Mouse (Mus musculus): ENCODE data around the gene Tyw5. TPM values are rescaled to one million over a fixed set of nuclear protein-coding genes. Genes with fewer than 3 reads are reported as not detected.
A peak's percentile ranks its signal among the peaks of the same experiment; 100 is the strongest.

Tyw5 gene
- total and polyA plus RNA-seq, 3 experiments = 1.5 to 94.2 (median 65.2) TPM

DNA sequence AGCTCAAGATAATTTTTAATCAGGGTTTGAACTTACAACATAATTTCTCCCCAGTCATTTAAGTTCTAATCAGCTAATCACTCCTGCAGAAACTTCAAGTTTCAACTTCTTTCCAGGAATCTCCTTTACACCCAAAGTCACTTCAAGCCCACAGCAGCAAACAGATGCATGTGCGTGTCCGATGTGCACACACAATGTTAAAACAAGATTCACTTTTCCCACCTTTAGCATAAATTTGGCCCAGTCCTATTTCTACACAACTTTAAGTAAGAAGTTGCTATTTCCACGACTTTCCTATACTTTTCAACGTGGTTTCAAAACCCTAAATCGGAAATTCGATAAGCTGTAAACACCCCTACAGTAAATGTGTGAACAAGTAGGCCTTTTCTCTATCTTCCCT is 30.1 kb downstream of the Tyw5 start:
- Histone ChIP-seq H3K4me3 (ENCODE audit: low read depth, low read length) (peak overlapping the region; percentile 95), H3K27me3 (ENCODE audit: insufficient read depth, low read length) (no peaks in the 10 kb centered on the region), H3K4me1 (ENCODE audit: insufficient read depth, low read depth, low read length) (peaks cover 37% of the 10 kb centered on the region), H3K36me3 (replicated peaks) (peaks cover 36% of the 10 kb centered on the region), H3K9me3 (replicated peaks) (no peaks in the 10 kb centered on the region; the same call in 1 of the 2 replicates)
- ATAC-seq (ENCODE audit: extremely low read depth, insufficient number of reproducible peaks, low FRiP score, poor library complexity, severe bottlenecking) = no peak
- TF ChIP-seq GATA2 (IDR thresholded peaks at IDR 0.05; ENCODE audit: borderline replicate concordance, low read depth, low read length) = no peak
- TF ChIP-seq GATA1 (IDR thresholded peaks at IDR 0.05; ENCODE audit: borderline replicate concordance, low read length) = no peak
- TF ChIP-seq TAL1 (conservative IDR thresholded peaks at IDR 0.05; ENCODE audit: low read depth, low read length) = no peak
- TF ChIP-seq CTCF (IDR thresholded peaks at IDR 0.05; ENCODE audit: low read depth, low read length) = no peak
- TF ChIP-seq POLR2AphosphoS5 (IDR thresholded peaks at IDR 0.05; ENCODE audit: insufficient replicate concordance, low read depth, low read length) = no peak
- peak; percentile 15 for DNase-seq (ENCODE audit: low spot score)

DNA sequence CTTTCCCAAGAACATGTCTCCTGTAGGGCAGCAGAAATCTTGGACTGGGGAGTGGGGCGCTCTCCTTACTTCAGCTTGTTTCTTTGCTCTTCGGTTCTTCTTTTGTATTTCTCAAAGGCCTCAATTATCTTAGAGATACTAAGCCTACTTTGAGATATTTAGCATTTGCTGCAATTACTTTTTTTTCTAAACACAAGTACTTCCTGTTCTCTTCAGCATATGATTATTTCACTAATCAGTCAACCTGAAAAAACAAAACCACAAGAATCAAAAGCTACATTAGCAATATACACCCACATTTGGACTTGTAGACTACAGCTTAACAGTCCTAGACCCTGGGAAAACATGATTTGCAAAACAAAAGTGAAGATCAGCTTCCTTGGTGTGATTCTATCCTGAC is 31.6 kb downstream of the Tyw5 start:
- DNase-seq (ENCODE audit: low spot score) (peak; percentile 20), ATAC-seq (ENCODE audit: extremely low read depth, insufficient number of reproducible peaks, low FRiP score, poor library complexity, severe bottlenecking) (no peak)
- no peaks in the 10 kb centered on the region; the same call in 1 of the 2 replicates for H3K9me3 ChIP-seq (replicated peaks)
- H3K36me3 ChIP-seq (replicated peaks) = peaks cover 29% of the 10 kb centered on the region
- H3K4me1 ChIP-seq (ENCODE audit: insufficient read depth, low read depth, low read length) = peaks cover 37% of the 10 kb centered on the region
- no peaks in the 10 kb centered on the region for H3K27me3 ChIP-seq (ENCODE audit: insufficient read depth, low read length)
- H3K4me3 ChIP-seq (ENCODE audit: low read depth, low read length) = no peak overlapping the region
- no peak for TF ChIP-seq CTCF (IDR thresholded peaks at IDR 0.05; ENCODE audit: low read depth, low read length)
- TF ChIP-seq TAL1 (conservative IDR thresholded peaks at IDR 0.05; ENCODE audit: low read depth, low read length) = no peak
- TF ChIP-seq GATA1 (IDR thresholded peaks at IDR 0.05; ENCODE audit: borderline replicate concordance, low read length) = no peak
- no peak for TF ChIP-seq GATA2 (IDR thresholded peaks at IDR 0.05; ENCODE audit: borderline replicate concordance, low read depth, low read length)
- no peak for TF ChIP-seq POLR2AphosphoS5 (IDR thresholded peaks at IDR 0.05; ENCODE audit: insufficient replicate concordance, low read depth, low read length)

DNA sequence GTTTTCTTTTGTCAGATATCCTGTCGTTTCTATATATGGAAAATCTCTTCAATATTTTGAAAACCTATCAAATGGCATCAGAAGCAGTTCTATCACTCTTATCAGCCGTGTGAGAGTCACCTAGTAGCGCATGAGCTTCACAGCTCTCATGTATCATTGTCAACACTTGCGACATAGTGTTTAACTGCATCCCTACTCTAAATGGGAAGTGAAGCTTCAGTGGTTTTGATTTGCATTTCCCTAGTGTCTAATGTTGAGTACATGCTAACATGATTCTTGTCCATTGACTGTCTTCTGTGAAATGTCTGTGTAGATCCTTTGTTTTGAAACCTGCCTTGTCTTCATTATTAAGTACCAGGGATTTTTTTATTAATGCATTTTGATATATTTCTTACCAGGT is 36.5 kb downstream of the Tyw5 start:
- peaks cover 18% of the 10 kb centered on the region for H3K36me3 ChIP-seq (replicated peaks)
- H3K27me3 ChIP-seq (ENCODE audit: insufficient read depth, low read length) = no peaks in the 10 kb centered on the region
- DNase-seq (ENCODE audit: low spot score) = no peak
- no peak overlapping the region for H3K4me3 ChIP-seq (ENCODE audit: low read depth, low read length)
- H3K4me1 ChIP-seq (ENCODE audit: insufficient read depth, low read depth, low read length) = peaks cover 8% of the 10 kb centered on the region
- H3K9me3 ChIP-seq (replicated peaks) = no peaks in the 10 kb centered on the region; the same call in 1 of the 2 replicates
- no peak for ATAC-seq (ENCODE audit: extremely low read depth, insufficient number of reproducible peaks, low FRiP score, poor library complexity, severe bottlenecking)
- TF ChIP-seq POLR2AphosphoS5 (IDR thresholded peaks at IDR 0.05; ENCODE audit: insufficient replicate concordance, low read depth, low read length) (no peak), TAL1 (conservative IDR thresholded peaks at IDR 0.05; ENCODE audit: low read depth, low read length) (no peak), GATA1 (IDR thresholded peaks at IDR 0.05; ENCODE audit: borderline replicate concordance, low read length) (no peak), GATA2 (IDR thresholded peaks at IDR 0.05; ENCODE audit: borderline replicate concordance, low read depth, low read length) (no peak), CTCF (IDR thresholded peaks at IDR 0.05; ENCODE audit: low read depth, low read length) (no peak)

DNA sequence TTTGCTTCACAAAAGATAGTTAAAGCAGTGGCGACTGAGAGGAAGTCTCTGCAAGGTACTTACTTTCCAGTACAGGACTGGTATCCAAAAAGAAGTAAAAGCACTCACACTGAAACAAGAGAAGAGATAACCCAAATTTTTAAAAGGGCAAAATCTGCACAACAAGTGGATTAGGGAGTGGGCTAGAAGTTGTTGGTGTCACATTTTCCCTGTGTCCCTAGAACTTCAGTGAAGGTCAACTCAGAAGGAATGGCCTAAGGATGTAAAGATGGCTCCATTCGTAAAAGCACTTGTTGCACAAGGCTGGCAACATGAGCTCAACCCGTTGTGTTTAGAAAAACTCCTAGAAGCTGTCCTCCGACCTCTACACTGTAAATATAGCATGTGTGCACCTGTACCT is 37.8 kb downstream of the Tyw5 start:
- Histone ChIP-seq H3K27me3 (ENCODE audit: insufficient read depth, low read length) (no peaks in the 10 kb centered on the region), H3K9me3 (replicated peaks) (no peaks in the 10 kb centered on the region; the same call in 1 of the 2 replicates), H3K4me3 (ENCODE audit: low read depth, low read length) (no peak overlapping the region), H3K4me1 (ENCODE audit: insufficient read depth, low read depth, low read length) (0 out of 2 replicates have a peak, but pooled peaks cover 4% of the 10 kb centered on the region), H3K36me3 (replicated peaks) (peaks cover 14% of the 10 kb centered on the region)
- no peak for TF ChIP-seq GATA2 (IDR thresholded peaks at IDR 0.05; ENCODE audit: borderline replicate concordance, low read depth, low read length)
- TF ChIP-seq TAL1 (conservative IDR thresholded peaks at IDR 0.05; ENCODE audit: low read depth, low read length) = no peak
- no peak for TF ChIP-seq POLR2AphosphoS5 (IDR thresholded peaks at IDR 0.05; ENCODE audit: insufficient replicate concordance, low read depth, low read length)
- no peak for TF ChIP-seq CTCF (IDR thresholded peaks at IDR 0.05; ENCODE audit: low read depth, low read length)
- TF ChIP-seq GATA1 (IDR thresholded peaks at IDR 0.05; ENCODE audit: borderline replicate concordance, low read length) = no peak
- DNase-seq (ENCODE audit: low spot score) (no peak), ATAC-seq (ENCODE audit: extremely low read depth, insufficient number of reproducible peaks, low FRiP score, poor library complexity, severe bottlenecking) (no peak)

DNA sequence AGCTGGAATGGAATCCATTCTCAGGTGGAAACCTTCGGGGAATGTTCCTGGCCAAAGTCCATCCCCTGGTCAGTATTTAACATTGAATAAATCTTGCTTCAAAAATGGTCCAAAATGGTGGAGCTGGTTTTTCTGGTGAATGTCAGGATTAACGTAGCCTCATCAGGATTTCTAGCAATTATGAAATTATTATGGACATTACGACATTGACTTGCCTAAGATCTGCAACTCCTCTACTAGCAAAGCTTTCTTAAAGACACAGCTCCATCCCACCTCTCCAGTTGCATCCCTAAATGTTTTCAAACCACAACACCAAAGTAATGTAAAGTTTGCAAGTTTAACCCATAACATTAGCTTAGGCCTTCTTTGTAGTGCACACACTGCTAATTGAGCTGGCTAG is 39.5 kb downstream of the Tyw5 start:
- Histone ChIP-seq H3K36me3 (replicated peaks) (peaks cover 12% of the 10 kb centered on the region), H3K4me1 (ENCODE audit: insufficient read depth, low read depth, low read length) (0 out of 2 replicates have a peak, but pooled peaks cover 4% of the 10 kb centered on the region), H3K4me3 (ENCODE audit: low read depth, low read length) (no peak overlapping the region), H3K27me3 (ENCODE audit: insufficient read depth, low read length) (no peaks in the 10 kb centered on the region), H3K9me3 (replicated peaks) (no peaks in the 10 kb centered on the region)
- no peak for DNase-seq (ENCODE audit: low spot score)
- ATAC-seq (ENCODE audit: extremely low read depth, insufficient number of reproducible peaks, low FRiP score, poor library complexity, severe bottlenecking) = no peak
- TF ChIP-seq GATA1 (IDR thresholded peaks at IDR 0.05; ENCODE audit: borderline replicate concordance, low read length) (no peak), POLR2AphosphoS5 (IDR thresholded peaks at IDR 0.05; ENCODE audit: insufficient replicate concordance, low read depth, low read length) (no peak), GATA2 (IDR thresholded peaks at IDR 0.05; ENCODE audit: borderline replicate concordance, low read depth, low read length) (no peak), CTCF (IDR thresholded peaks at IDR 0.05; ENCODE audit: low read depth, low read length) (no peak), TAL1 (conservative IDR thresholded peaks at IDR 0.05; ENCODE audit: low read depth, low read length) (no peak)

DNA sequence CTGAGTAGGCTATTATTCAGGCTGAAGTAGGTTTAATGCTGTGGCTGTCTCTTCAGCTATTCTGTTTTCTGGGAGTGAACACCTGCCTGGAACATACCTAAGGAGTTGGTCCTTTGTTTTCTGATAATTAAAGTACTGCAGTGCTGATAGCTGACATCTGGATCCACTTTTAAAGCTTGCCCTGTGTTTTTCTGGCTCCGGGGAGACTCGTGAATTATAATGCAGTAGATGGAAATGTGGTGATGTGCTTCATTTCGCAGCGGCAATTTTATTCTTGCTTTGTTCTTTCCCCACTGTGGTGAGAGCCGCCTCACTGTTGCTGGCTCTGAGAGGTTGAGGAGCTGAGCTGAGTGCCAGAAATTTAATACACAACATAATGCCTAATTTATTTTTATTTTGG is 48.4 kb downstream of the Tyw5 start:
- Histone ChIP-seq H3K9me3 (replicated peaks) (no peaks in the 10 kb centered on the region), H3K4me1 (ENCODE audit: insufficient read depth, low read depth, low read length) (no peaks in the 10 kb centered on the region), H3K27me3 (ENCODE audit: insufficient read depth, low read length) (no peaks in the 10 kb centered on the region), H3K36me3 (replicated peaks) (peaks cover 25% of the 10 kb centered on the region), H3K4me3 (ENCODE audit: low read depth, low read length) (no peak overlapping the region)
- TF ChIP-seq CTCF (IDR thresholded peaks at IDR 0.05; ENCODE audit: low read depth, low read length) (no peak), GATA1 (IDR thresholded peaks at IDR 0.05; ENCODE audit: borderline replicate concordance, low read length) (no peak), TAL1 (conservative IDR thresholded peaks at IDR 0.05; ENCODE audit: low read depth, low read length) (no peak), POLR2AphosphoS5 (IDR thresholded peaks at IDR 0.05; ENCODE audit: insufficient replicate concordance, low read depth, low read length) (no peak), GATA2 (IDR thresholded peaks at IDR 0.05; ENCODE audit: borderline replicate concordance, low read depth, low read length) (no peak)
- no peak for ATAC-seq (ENCODE audit: extremely low read depth, insufficient number of reproducible peaks, low FRiP score, poor library complexity, severe bottlenecking)
- DNase-seq (ENCODE audit: low spot score) = no peak
